Mouse (Mus musculus) cerebellum, adult 2 months (tissue): ENCODE measurements around the gene 1810009A15Rik. TPM values are rescaled to one million over a fixed set of nuclear protein-coding genes. Genes with fewer than 3 reads are reported as not detected.

Source experiments
- DNase-seq, 2 experiments: peaks; one replicate each; pipeline ENCODE4 v3.0.0; 2021
- H3K27ac ChIP-seq: fragments of 200-500 bp; 2 replicates; pipeline ENCODE4 v1.5.1; 2012; ENCODE audit warnings: low read length, control low read depth, inconsistent platforms; ENCODE audit not compliant: insufficient read depth
- H3K27me3 ChIP-seq: fragments of 200-500 bp; 2 replicates; pipeline ENCODE4 v1.6.1; 2012; ENCODE audit warnings: inconsistent platforms, mild to moderate bottlenecking, low read length, moderate library complexity; ENCODE audit not compliant: control insufficient read depth, insufficient read depth
- H3K4me1 ChIP-seq: fragments of 200-500 bp; 2 replicates; pipeline ENCODE4 v1.6.1; 2011; ENCODE audit warnings: low read length; ENCODE audit not compliant: control insufficient read depth, insufficient read depth
- H3K4me3 ChIP-seq: fragments of 200-500 bp; replicated peaks from 2 replicates; pipeline ENCODE3; 2011; ENCODE audit warnings: mild to moderate bottlenecking, low read depth, low read length, control low read depth; ENCODE audit not compliant: insufficient read depth
- CTCF ChIP-seq: fragments of 200-500 bp; IDR thresholded peaks from 2 replicates; pipeline ENCODE4 v1.5.1; 2011; ENCODE audit warnings: low read depth, mild to moderate bottlenecking, control low read depth, low read length, moderate library complexity, borderline replicate concordance; ENCODE audit not compliant: insufficient read depth
- POLR2A ChIP-seq: fragments of 200-500 bp; IDR thresholded peaks from 2 replicates; pipeline ENCODE4 v1.6.1; 2011; ENCODE audit warnings: low read length, control low read depth, borderline replicate concordance; ENCODE audit not compliant: insufficient read depth
- WGBS: fragments of 180-500 bp; shearing (Covaris S2); methylation state at CpG from one replicate; pipeline ENCODE4 v1.1.7; 2018; 5-methylcytosine and 5-hydroxymethylcytosine counted together
- polyA plus RNA-seq: library from polyadenylated mRNA; depleted of rRNA; stranded (reverse); fragments of >200 nt; gene quantifications from 2 replicates; pipeline ENCODE4 v1.2.3, GENCODE M21; 2012; rRNA removed

Gene 1810009A15Rik
- 43.7 and 45.9 TPM in 2 replicates for polyA plus RNA-seq

- Histone ChIP-seq H3K4me1 (0 out of 2 replicates have a peak, but pooled peaks cover 3% of the 10 kb centered on the region), H3K27me3 (no peaks in the 10 kb centered on the region), H3K4me3 (peak within 1 kb of the TSS; percentile 74), H3K27ac (peak within 1 kb of the TSS; percentile 42)
- under 1% methylated on average over 58 of the region's 58 CpGs for WGBS
- peak; percentile 94 to 95 for DNase-seq
- TF ChIP-seq CTCF = no peak
- peak; percentile 86; the same call in 1 of the 2 replicates for TF ChIP-seq POLR2A
Measured at GRCm38 (mm10) chr19:8888511-8889385, at the start of gene 1810009A15Rik, which contains the start of gene Gm49416. TSS of gene 1810009A15Rik (plus strand) at chr19:8888853. TSS of gene Gm49416 (plus strand) at chr19:8888926.

DNA sequence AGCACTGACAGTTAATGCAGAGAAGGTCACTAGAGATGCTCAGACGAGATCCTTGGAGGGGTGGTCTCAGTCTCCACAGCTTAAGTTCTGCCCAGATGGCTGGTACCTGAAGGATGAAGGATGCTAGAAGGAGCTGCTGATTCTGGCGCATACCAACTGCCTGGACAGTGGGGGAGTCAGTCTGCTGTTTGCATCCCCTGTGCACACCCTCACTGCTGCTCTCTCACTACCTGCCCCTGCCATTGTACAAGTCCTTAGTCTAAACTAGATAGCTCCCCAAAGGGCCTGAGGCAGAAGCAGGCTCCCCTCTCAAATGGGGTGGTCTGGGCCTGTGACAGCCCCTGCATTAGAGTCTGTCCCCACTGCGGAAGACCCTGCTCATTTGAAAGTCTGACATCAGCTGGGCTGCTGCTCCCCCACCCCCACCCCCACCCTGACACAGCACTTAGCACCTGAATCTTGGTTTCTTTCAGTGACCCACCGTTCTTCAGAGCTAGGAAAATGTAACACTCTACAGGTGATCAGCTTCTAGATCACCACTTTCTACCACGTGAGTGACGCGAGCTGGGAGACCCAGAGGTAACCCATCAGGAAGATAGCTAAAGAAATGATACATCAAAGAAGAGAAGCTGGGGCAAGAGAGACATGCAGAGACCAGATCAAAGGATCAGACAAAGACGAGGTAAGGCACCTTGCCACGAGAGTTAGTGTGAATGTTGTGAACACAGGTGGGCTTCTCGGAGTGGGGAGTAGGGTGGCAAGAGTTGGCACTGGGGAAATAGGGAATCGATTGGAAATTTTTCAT, 49.3 kb upstream of the 1810009A15Rik start, which contains the start of gene Gng3:
TSS of gene Gng3 (minus strand) at position 92 of the 805 bp plus-strand sequence.
- peak within 1 kb of the TSS; percentile 78 for H3K4me3 ChIP-seq
- H3K27ac ChIP-seq = peak within 1 kb of the TSS; percentile 92
- 11% methylated on average over 11 of the region's 11 CpGs for WGBS
- TF ChIP-seq POLR2A = peak; percentile 79; the same call in 1 of the 2 replicates
- no peak for TF ChIP-seq CTCF
- H3K27me3 ChIP-seq = no peaks in the 10 kb centered on the region
- peak; percentile 91 to 94 for DNase-seq
- H3K4me1 ChIP-seq = no peaks in the 10 kb centered on the region

- DNase-seq = peak; percentile 88 to 89
- H3K4me3 ChIP-seq = peak overlapping the region; percentile 78
- H3K4me1 ChIP-seq = no peaks in the 10 kb centered on the region
- H3K27ac ChIP-seq = peak overlapping the region; percentile 92
- H3K27me3 ChIP-seq = no peaks in the 10 kb centered on the region
- 3% methylated on average over 29 of the region's 29 CpGs for WGBS
- TF ChIP-seq CTCF (no peak), POLR2A (peak; percentile 45; the same call in 1 of the 2 replicates)
Measured at GRCm38 (mm10) chr19:8839908-8840791, 48.5 kb upstream of the 1810009A15Rik start.

GRCm38 (mm10) chr19:8841012-8841411, 47.6 kb upstream of the 1810009A15Rik start:
- peak overlapping the region; percentile 92 for H3K27ac ChIP-seq
- DNase-seq = peak; percentile 35 to 36
- no peaks in the 10 kb centered on the region for H3K27me3 ChIP-seq
- H3K4me1 ChIP-seq = no peaks in the 10 kb centered on the region
- whole genome bisulfite sequencing = 46% methylated on average over 7 of the region's 7 CpGs
- no peak for TF ChIP-seq CTCF
- no peak for TF ChIP-seq POLR2A
- peak overlapping the region; percentile 78 for H3K4me3 ChIP-seq

DNA sequence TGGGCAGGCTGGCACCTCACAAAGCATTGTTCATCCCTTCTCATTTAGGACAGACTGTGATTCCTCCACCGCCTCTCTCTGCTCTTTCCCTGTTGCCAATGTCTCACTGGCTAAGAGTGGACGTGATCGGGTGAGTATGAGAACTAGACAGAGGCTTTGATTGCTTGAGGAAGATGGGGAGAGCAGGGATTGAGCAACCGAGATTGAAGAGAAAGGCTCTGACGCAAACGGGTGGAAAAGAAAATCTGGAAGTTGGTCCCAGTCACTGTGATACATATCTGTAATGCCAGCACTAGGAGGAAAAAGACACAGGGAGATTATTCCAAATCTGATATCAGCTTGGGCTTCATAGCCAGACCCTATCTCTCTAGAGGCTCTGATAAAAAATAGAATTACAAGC, 45.7 kb upstream of the 1810009A15Rik start:
- Histone ChIP-seq H3K27ac (no peak overlapping the region), H3K27me3 (no peaks in the 10 kb centered on the region), H3K4me3 (no peak overlapping the region), H3K4me1 (no peaks in the 10 kb centered on the region)
- no peak for DNase-seq
- TF ChIP-seq POLR2A = no peak
- TF ChIP-seq CTCF = no peak
- WGBS = 85% methylated on average over 6 of the region's 6 CpGs

DNA sequence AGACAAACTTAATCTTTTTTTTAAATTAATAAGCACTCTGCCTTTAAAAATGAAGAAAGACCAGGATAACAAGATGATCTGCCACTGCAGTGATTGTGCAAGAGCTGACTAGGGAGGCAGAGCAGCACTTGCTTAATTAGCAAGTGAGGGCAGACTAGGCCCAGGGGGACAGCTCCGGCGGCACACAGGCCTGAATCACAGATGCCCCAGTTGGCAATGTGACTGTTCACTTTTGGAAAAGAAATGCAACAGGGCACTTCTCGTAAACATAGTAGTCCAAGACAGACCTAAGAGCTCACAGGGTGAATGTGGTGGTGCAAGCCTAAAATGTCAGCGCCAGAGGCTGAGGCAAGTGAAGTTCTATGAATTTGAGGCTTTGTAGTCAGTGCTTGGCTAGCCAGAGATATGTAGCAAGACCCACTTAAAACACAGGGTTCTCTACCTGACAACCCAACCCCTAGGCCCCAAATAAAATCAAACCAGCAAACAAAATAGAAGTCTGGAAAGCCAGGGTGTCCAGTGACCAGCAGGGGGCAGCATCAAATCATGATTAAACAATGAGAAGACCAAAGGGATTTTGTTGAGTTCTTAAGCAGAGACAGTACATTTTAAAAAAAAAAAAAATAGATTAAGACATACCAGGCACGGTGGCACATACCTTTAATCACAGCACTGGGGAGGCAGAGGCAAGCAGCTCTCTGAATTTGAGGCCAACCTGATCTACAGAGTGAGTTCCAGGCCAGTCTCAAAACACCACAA, 44.1 kb upstream of the 1810009A15Rik start:
- peak; percentile 69 to 71 for DNase-seq
- no peak overlapping the region for H3K27ac ChIP-seq
- no peak overlapping the region for H3K4me3 ChIP-seq
- TF ChIP-seq POLR2A (no peak), CTCF (peak; percentile 61; the same call in 1 of the 2 replicates)
- no peaks in the 10 kb centered on the region for H3K27me3 ChIP-seq
- H3K4me1 ChIP-seq = no peaks in the 10 kb centered on the region
- WGBS = 38% methylated on average over 5 of the region's 5 CpGs
